Comparison of ENCODE assay signal across 26 mouse cellular contexts in genomic region chr7:47502953-47503352, GRCm38 (mm10). TPM values are rescaled to one million over a fixed set of nuclear protein-coding genes. Genes with fewer than 3 reads are reported as not detected.
"Had no signal": no experiment of that assay in that cellular context is flagged by ENCODE, and none has a peak within 500 bp of the region (broad histone marks: within the 10 kb centered on the region; RNA-seq: fewer than 3 reads in every experiment).

No protein-coding gene starts in this region.

- H3K4me3 ChIP-seq: megakaryocyte, embryonic 14.5 days; midbrain, embryonic 13.5 days; midbrain, embryonic 15.5 days; neural tube, embryonic 12.5 days had no signal

- H3K4me2 ChIP-seq: lung, embryonic 14.5 days; midbrain, embryonic 11.5 days; midbrain, embryonic 13.5 days; midbrain, embryonic 15.5 days; neural tube, embryonic 12.5 days had no signal

- ATAC-seq: midbrain, embryonic 13.5 days; midbrain, embryonic 15.5 days had no signal

- H3K27ac ChIP-seq: liver, embryonic 14.5 days; macrophage; midbrain, embryonic 13.5 days; midbrain, embryonic 15.5 days; neural tube, embryonic 12.5 days had no signal

- H3K9ac ChIP-seq: liver, embryonic 14.5 days; lung, embryonic 14.5 days; midbrain, embryonic 13.5 days; midbrain, embryonic 15.5 days; neural tube, embryonic 12.5 days had no signal

- H3K36me3 ChIP-seq: midbrain, embryonic 13.5 days; midbrain, embryonic 15.5 days; neural tube, embryonic 12.5 days had no signal

- H3K4me1 ChIP-seq: megakaryocyte, embryonic 14.5 days; midbrain, embryonic 13.5 days; midbrain, embryonic 15.5 days; neural tube, embryonic 12.5 days had no signal

- H3K27me3 ChIP-seq: megakaryocyte, embryonic 14.5 days; midbrain, embryonic 13.5 days; midbrain, embryonic 15.5 days; neural tube, embryonic 12.5 days had no signal

- DNase-seq: lung, adult 18-20 months; lung, embryonic 14.5 days; lung, postnatal 10 days; retina, postnatal 1 day; right cerebral cortex, adult 18-20 months; right cerebral cortex, postnatal 25 days; right cerebral cortex, postnatal 4 days; spleen, adult 18-20 months; thymus, adult 18-20 months; thymus, postnatal 25 days; thymus, postnatal 4 days had no signal

RNA-seq across cellular contexts. Expression of gene Mrgpra2b, which starts 25.7 kb away (rescaled TPM):
- total RNA-seq: midbrain, postnatal 0 days; monocyte, adult 5-6 weeks had no signal
- polyA plus RNA-seq: lung, embryonic 14.5 days; lung, embryonic 16.5 days; midbrain, embryonic 13.5 days; midbrain, embryonic 15.5 days; midbrain, postnatal 0 days; neural tube, embryonic 12.5 days; neural tube, embryonic 14.5 days; stomach, embryonic 14.5 days; thymus, postnatal 0 days; urinary bladder, adult 2 months had no signal

RNA-seq across cellular contexts. Expression of gene Mrgpra2a, which starts 51.0 kb away (rescaled TPM):
- total RNA-seq: midbrain, postnatal 0 days; monocyte, adult 5-6 weeks had no signal
- polyA plus RNA-seq: lung, embryonic 14.5 days; lung, embryonic 16.5 days; macrophage; midbrain, embryonic 11.5 days; midbrain, embryonic 13.5 days; midbrain, embryonic 15.5 days; midbrain, postnatal 0 days; neural tube, embryonic 12.5 days; neural tube, embryonic 14.5 days; small intestine, adult 2 months; stomach, embryonic 14.5 days; urinary bladder, adult 2 months had no signal
